Mouse (Mus musculus) lung, adult 2 months (tissue): Measurements from ENCODE around the gene Mpp5.

Experiments
- CTCF ChIP-seq: fragments of 200-500 bp; IDR thresholded peaks from 2 replicates; pipeline ENCODE4 v1.5.1; 2011; ENCODE audit warnings: mild to moderate bottlenecking, low read length, control low read depth; ENCODE audit not compliant: insufficient read depth
- POLR2A ChIP-seq: fragments of 200-500 bp; IDR thresholded peaks from 2 replicates; pipeline ENCODE4 v1.6.1; 2011; ENCODE audit warnings: low read depth, mild to moderate bottlenecking, control low read depth, low read length, borderline replicate concordance; ENCODE audit errors: extremely low read depth

GRCm38 (mm10) chr12:78794236-78794635, 45.5 kb downstream of the Mpp5 start:
- no peak for TF ChIP-seq CTCF
- TF ChIP-seq POLR2A, result no peak
